Mouse (Mus musculus): ENCODE measurements around the gene Cox6b1.

- TF ChIP-seq CTCF (IDR thresholded peaks at IDR 0.05) (no peak), POLR2A (IDR thresholded peaks at IDR 0.05; ENCODE audit: insufficient read depth, low read depth, low read length) (no peak), EP300 (IDR thresholded peaks at IDR 0.05; ENCODE audit: insufficient read depth, low read depth, low read length) (no peak)
These were observed 26.0 kb downstream of the Cox6b1 start for GRCm38 (mm10) chr7:30599933-30600353.
